Mouse (Mus musculus) stomach, postnatal 0 days (tissue): ENCODE results near the gene Sorbs2. TPM values are rescaled to one million over a fixed set of nuclear protein-coding genes. Genes with fewer than 3 reads are reported as not detected.

ENCODE experiments used
- ATAC-seq: fragments of 200-750 bp; cut with Nextera tagmentation; 2 replicates; pipeline ENCODE4 v1.8.0; 2017; ENCODE audit not compliant: low FRiP score, low TSS enrichment
- DNase-seq: peaks from one replicate; pipeline ENCODE4 v3.0.0-alpha.2; 2016; ENCODE audit warnings: low spot score
- H3K27ac ChIP-seq: fragments of 300-500 bp; sonication (generic); replicated peaks from 2 replicates; pipeline ENCODE4 v1.5.1; 2014; ENCODE audit warnings: mild to moderate bottlenecking, control low read depth
- H3K27me3 ChIP-seq: fragments of 300-500 bp; sonication (generic); 2 replicates; pipeline ENCODE4 v1.6.1; 2014; ENCODE audit warnings: low read length; ENCODE audit not compliant: control insufficient read depth, insufficient read depth
- H3K36me3 ChIP-seq: fragments of 300-500 bp; sonication (generic); 2 replicates; pipeline ENCODE4 v1.6.1; 2014; ENCODE audit warnings: low read length, mixed read lengths; ENCODE audit not compliant: control insufficient read depth, insufficient read depth
- H3K4me1 ChIP-seq: fragments of 300-500 bp; sonication (generic); replicated peaks from 2 replicates; pipeline ENCODE4 v1.6.1; 2014; ENCODE audit warnings: antibody characterized with exemption; ENCODE audit not compliant: control insufficient read depth, insufficient read depth
- H3K4me2 ChIP-seq: fragments of 300-500 bp; sonication (generic); replicated peaks from 2 replicates; pipeline ENCODE4 v1.6.1; 2014; ENCODE audit warnings: low read depth, mild to moderate bottlenecking, control low read depth, moderate library complexity
- H3K4me3 ChIP-seq: fragments of 300-500 bp; sonication (generic); 2 replicates; pipeline ENCODE4 v1.5.1; 2014; ENCODE audit warnings: low read depth, low read length, control low read depth
- H3K9ac ChIP-seq: fragments of 300-500 bp; sonication (generic); 2 replicates; pipeline ENCODE4 v1.6.1; 2014; ENCODE audit warnings: mild to moderate bottlenecking, low read length, control low read depth, mixed read lengths
- H3K9me3 ChIP-seq: fragments of 300-500 bp; sonication (generic); 2 replicates; pipeline ENCODE4 v1.6.1; 2016; ENCODE audit warnings: low read length; ENCODE audit not compliant: control insufficient read depth
- CTCF ChIP-seq: IDR thresholded peaks from 2 replicates; pipeline ENCODE4 v1.5.1; 2016; ENCODE audit warnings: antibody characterized with exemption, low read depth, mild to moderate bottlenecking, moderate library complexity
- EP300 ChIP-seq: optimal IDR thresholded peaks from 2 replicates; pipeline ENCODE3; 2016; ENCODE audit warnings: antibody characterized with exemption
- WGBS: fragments of 180-500 bp; shearing (Covaris S2); extraction: QIAGEN DNeasy Blood & Tissue Kit; methylation state at CpG from one replicate; pipeline ENCODE4 v1.1.7; 2014; 5-methylcytosine and 5-hydroxymethylcytosine counted together
- polyA plus RNA-seq: library from polyadenylated mRNA; unstranded; fragments of >200 nt; fragmentation: Nextera tagmentation; extraction: Ambion mirVana; gene quantifications from 2 replicates; pipeline ENCODE4 v1.2.1, GENCODE M21; 2015

The Sorbs2 gene
- polyA plus RNA-seq, 1 experiment from 2014 or later = 21.1 TPM

DNA sequence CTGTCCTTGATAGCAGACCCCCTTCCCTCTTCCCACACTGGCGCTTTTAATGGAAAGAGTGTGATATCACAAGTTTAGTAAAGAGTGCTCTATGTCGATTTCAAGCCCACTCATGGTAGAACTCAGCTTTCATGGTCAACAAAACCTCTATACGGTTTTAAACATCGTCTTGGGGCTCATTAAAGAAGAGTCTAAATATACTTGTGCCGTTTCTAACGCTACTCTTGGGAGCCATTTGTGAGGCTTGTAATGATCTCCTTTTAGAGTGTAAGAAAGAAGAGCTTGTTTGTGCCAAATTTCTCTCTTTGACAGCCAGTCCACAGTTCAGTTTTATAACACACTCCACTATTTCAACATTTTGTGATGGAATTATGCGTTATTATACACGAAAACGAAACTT lies 253.0 kb downstream of the Sorbs2 start:
- H3K27ac ChIP-seq = no peak overlapping the region; the same call in 1 of the 2 replicates
- H3K4me2 ChIP-seq = no peak overlapping the region
- H3K9me3 ChIP-seq = no peaks in the 10 kb centered on the region
- no peak overlapping the region for H3K9ac ChIP-seq
- TF ChIP-seq EP300 (no peak), CTCF (no peak)
- ATAC-seq (no peak), DNase-seq (no peak)
- H3K27me3 ChIP-seq = no peaks in the 10 kb centered on the region
- no peaks in the 10 kb centered on the region for H3K36me3 ChIP-seq
- H3K4me1 ChIP-seq = no peaks in the 10 kb centered on the region
- WGBS = 58% methylated on average over 9 of the region's 9 CpGs
- no peak overlapping the region for H3K4me3 ChIP-seq

DNA sequence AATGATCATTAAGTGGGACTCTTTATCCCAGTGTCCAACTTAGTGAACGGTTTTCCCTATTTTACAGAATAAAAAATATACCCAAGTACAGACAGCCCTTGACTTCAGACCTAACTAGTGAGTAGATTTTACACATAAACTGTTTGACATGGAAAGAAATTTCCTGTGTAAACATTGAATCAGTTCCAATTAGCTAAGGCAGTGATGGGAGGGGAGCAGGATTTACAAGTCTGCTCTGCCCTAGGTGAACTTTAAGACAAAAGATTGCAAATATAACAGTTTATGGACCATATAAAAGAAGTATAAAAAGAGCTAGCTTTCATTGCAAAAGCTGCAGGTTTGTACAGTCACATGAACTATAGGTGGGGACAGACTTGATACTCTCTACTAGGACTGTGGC lies 253.5 kb downstream of the Sorbs2 start:
- DNase-seq (no peak), ATAC-seq (no peak)
- H3K36me3 ChIP-seq = no peaks in the 10 kb centered on the region
- H3K4me2 ChIP-seq = no peak overlapping the region
- no peak overlapping the region for H3K4me3 ChIP-seq
- H3K9ac ChIP-seq = no peak overlapping the region
- no peak overlapping the region for H3K27ac ChIP-seq
- H3K9me3 ChIP-seq = no peaks in the 10 kb centered on the region
- TF ChIP-seq CTCF (no peak), EP300 (no peak)
- H3K27me3 ChIP-seq = no peaks in the 10 kb centered on the region
- WGBS = 35% methylated on average over 1 of the region's 1 CpGs
- H3K4me1 ChIP-seq = no peaks in the 10 kb centered on the region

GRCm38 (mm10) chr8:45762982-45763689 lies 255.5 kb downstream of the Sorbs2 start:
- no peak overlapping the region for H3K4me3 ChIP-seq
- H3K36me3 ChIP-seq = no peaks in the 10 kb centered on the region
- no peaks in the 10 kb centered on the region for H3K4me1 ChIP-seq
- no peaks in the 10 kb centered on the region for H3K27me3 ChIP-seq
- 76% methylated on average over 15 of the region's 15 CpGs for WGBS
- DNase-seq (no peak), ATAC-seq (no peak)
- no peak overlapping the region; the same call in 1 of the 2 replicates for H3K27ac ChIP-seq
- H3K9ac ChIP-seq = no peak overlapping the region
- no peak overlapping the region for H3K4me2 ChIP-seq
- TF ChIP-seq CTCF (no peak), EP300 (no peak)
- H3K9me3 ChIP-seq = no peaks in the 10 kb centered on the region

GRCm38 (mm10) chr8:45763690-45764342 lies 256.2 kb downstream of the Sorbs2 start:
- ATAC-seq = peak; percentile 56; the same call in 1 of the 2 replicates
- Histone ChIP-seq H3K9me3 (no peaks in the 10 kb centered on the region), H3K4me3 (peak overlapping the region; percentile 19; the same call in 1 of the 2 replicates), H3K27ac (peak overlapping the region; percentile 73), H3K27me3 (no peaks in the 10 kb centered on the region), H3K36me3 (no peaks in the 10 kb centered on the region), H3K4me1 (no peaks in the 10 kb centered on the region), H3K9ac (no peak overlapping the region), H3K4me2 (peak overlapping the region; percentile 30; the same call in 1 of the 2 replicates)
- WGBS = 39% methylated on average over 11 of the region's 11 CpGs
- DNase-seq = peak; percentile 25
- TF ChIP-seq EP300 (no peak), CTCF (no peak)

DNA sequence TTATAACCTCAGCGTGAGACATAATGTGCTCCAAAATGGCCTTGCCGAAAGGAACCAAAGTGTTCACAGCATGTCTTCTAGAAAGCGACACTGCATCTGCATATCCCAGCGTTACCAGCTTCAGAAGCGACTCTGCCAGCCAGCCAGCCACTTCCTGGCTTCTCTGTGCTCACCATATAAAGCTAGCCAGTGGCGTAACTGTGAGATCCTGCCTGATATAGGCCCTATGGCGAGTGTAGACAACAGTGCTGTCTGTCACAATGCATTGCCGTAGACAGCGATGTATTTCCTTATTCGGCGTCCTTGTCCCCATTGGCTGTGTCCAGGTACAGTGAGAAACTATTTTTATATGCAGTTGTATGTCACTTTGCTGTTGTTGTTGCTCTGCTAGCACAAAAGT lies 258.6 kb downstream of the Sorbs2 start:
- DNase-seq = no peak
- no peak overlapping the region for H3K9ac ChIP-seq

GRCm38 (mm10) chr8:45774841-45775240 lies 267.3 kb downstream of the Sorbs2 start:
- WGBS = 88% methylated on average over 5 of the region's 5 CpGs
- Histone ChIP-seq H3K4me2 (no peak overlapping the region), H3K4me1 (no peaks in the 10 kb centered on the region), H3K4me3 (no peak overlapping the region), H3K9ac (no peak overlapping the region), H3K27ac (no peak overlapping the region), H3K36me3 (no peaks in the 10 kb centered on the region), H3K27me3 (no peaks in the 10 kb centered on the region), H3K9me3 (no peaks in the 10 kb centered on the region)
- no peak for DNase-seq
- TF ChIP-seq CTCF (no peak), EP300 (no peak)
- no peak for ATAC-seq

More for the DNA sequence above, 258.6 kb downstream of the Sorbs2 start:
- H3K9me3 ChIP-seq = no peaks in the 10 kb centered on the region
- no peaks in the 10 kb centered on the region for H3K27me3 ChIP-seq
- 78% methylated on average over 11 of the region's 11 CpGs for WGBS
- no peaks in the 10 kb centered on the region for H3K36me3 ChIP-seq
- H3K4me1 ChIP-seq = no peaks in the 10 kb centered on the region
- H3K4me2 ChIP-seq = no peak overlapping the region
- no peak overlapping the region for H3K4me3 ChIP-seq
- no peak for ATAC-seq
- H3K27ac ChIP-seq = no peak overlapping the region
- no peak for TF ChIP-seq CTCF
- no peak for TF ChIP-seq EP300
